Mouse (Mus musculus) thymus, postnatal 36 days (tissue): Measurements from ENCODE around the gene Tulp1.

Source experiments
- DNase-seq, 2 experiments: peaks; one replicate each; pipeline ENCODE4 v3.0.0; 2022; ENCODE audit warnings: mixed read lengths in 2 of 2

Tulp1 gene

GRCm38 (mm10) chr17:28312232-28313211 is 52.5 kb downstream of the Tulp1 start:
- peak; percentile 52 to 59 for DNase-seq

- no peak for DNase-seq
Measured at GRCm38 (mm10) chr17:28311366-28312132, 53.5 kb downstream of the Tulp1 start.

- no peak for DNase-seq
Measured at GRCm38 (mm10) chr17:28310831-28311230, 54.2 kb downstream of the Tulp1 start.

- DNase-seq = peak; percentile 84 to 89
Measured at GRCm38 (mm10) chr17:28308297-28309195, 56.5 kb downstream of the Tulp1 start.

GRCm38 (mm10) chr17:28305172-28305571 is 59.9 kb downstream of the Tulp1 start:
- no peak for DNase-seq
